Mouse (Mus musculus): Measurements from ENCODE around the gene 4933416C03Rik.

- TF ChIP-seq CTCF (IDR thresholded peaks at IDR 0.05; ENCODE audit: low read depth) (no peak), EP300 (IDR thresholded peaks at IDR 0.05; ENCODE audit: low read depth) (no peak)
These were observed 32.4 kb upstream of the 4933416C03Rik start for GRCm38 (mm10) chr10:116146091-116146490.
